Mouse (Mus musculus) cerebellum, adult 2 months (tissue): ENCODE measurements at regions not wholly inside any gene's neighbourhood (a gene's known extent, or its start where the extent isn't known, plus 50 kb on each side); places are given as distances from the start of the nearest gene placed in this dataset.

Experiments used
- CTCF ChIP-seq: fragments of 200-500 bp; IDR thresholded peaks from 2 replicates; pipeline ENCODE4 v1.5.1; 2011; ENCODE audit warnings: low read depth, mild to moderate bottlenecking, control low read depth, low read length, moderate library complexity, borderline replicate concordance; ENCODE audit not compliant: insufficient read depth
- POLR2A ChIP-seq: fragments of 200-500 bp; IDR thresholded peaks from 2 replicates; pipeline ENCODE4 v1.6.1; 2011; ENCODE audit warnings: low read length, control low read depth, borderline replicate concordance; ENCODE audit not compliant: insufficient read depth

GRCm38 (mm10) chr16:69646156-69646555 lies 217.4 kb downstream of the Speer2 start:
- TF ChIP-seq POLR2A (no peak), CTCF (no peak)
